Mouse (Mus musculus): Measurements from ENCODE around the gene Olfr543.

Gene Olfr543

DNA sequence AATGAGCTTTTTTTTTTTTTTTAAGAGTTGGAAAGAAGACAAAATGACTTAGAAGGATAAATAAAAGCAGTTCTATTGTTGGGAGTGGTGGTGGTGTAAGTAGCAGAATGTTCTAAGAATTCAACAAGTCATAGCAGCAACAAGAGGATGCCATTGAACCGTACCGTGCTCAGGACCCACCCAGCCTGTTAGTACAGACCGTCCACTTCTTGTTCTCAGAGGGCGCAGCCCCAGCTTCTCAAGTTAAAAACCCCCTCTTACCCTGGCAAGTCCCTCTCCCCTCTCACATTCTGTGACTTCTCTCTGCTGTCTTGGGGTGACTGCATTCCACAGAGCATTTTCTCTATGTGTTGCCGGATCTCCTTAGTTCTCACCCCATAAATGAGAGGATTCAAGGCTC, 4.9 kb downstream of the Olfr543 start:
- DNase-seq (ENCODE audit: low read depth, low spot score), result no peak

DNA sequence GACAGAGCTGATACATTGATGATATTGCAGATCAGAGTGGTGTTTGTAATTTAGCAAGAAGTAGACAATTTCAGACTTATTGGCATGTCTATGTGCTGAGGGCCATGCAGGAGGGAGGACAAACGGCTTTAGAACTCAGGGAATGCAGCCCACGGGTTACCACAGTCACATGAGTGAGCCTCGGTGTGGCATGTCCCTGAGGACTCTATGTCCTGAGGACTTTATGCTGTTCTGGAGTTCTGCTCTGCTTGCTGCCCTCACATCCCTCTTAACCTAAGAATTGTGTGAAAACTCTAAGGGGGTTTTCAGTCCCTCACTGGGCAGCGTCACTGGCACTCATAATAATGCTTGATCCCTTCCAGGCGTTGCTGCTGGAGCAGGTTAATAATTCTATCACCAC, 8.8 kb downstream of the Olfr543 start:
- no peak for DNase-seq (ENCODE audit: low read depth, low spot score)

DNA sequence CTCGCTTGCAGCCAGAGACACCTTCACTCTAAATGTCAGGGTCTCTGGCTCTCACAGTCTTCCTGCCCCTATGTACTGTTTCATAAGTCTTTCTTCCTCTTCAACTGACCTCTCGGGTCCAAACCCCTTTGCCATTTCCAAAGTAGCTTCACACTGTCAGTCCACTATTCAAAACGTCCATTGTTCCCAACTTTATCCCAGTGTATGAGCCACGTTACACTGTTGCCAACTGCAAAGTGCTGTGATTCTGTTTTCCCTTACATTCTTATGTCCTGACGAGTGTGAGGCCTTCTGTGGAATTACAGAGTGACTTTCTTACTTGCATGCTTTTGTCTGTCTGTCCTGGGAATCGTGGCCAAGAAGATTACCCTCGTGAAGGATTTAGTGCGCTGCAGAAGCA, 13.9 kb downstream of the Olfr543 start:
- no peak for DNase-seq (ENCODE audit: low read depth, low spot score)

DNA sequence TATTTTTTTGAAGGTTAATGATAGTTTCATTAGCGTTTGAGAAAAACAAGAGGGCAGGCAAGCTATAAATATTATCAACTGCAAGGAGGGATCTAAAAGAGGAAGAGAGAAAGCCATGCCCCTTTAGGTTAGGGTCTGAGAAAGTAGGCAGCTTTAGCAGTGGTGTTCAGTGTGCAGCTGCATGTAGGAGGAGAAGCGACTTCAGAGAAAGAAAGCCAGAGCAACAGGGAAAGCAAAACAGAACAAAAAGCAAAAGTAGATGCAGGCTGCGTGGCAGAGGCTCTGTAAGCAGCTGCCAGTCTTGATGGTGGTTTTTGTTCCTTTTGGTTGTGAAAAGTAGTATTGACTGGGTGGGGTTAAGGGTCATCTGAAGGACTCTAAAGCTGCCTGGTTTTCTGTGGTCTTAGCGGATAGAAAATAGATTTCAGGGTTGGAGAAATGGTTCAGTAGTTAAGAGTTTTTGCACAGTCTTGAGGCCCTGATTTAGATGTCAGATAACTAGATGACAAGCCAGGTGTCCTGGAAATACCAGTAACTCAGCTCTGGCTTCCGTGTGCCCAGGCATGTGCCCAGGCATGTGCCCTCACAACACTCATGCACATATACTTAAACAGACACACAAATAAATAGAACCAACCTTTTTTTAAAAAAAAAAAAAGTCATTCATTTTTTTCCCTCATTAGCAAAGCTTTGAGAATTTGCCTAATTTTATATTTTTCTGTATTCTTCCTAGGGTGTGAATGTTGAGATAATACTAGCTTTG, 22.7 kb downstream of the Olfr543 start:
- DNase-seq (ENCODE audit: low read depth, low spot score), result no peak

DNA sequence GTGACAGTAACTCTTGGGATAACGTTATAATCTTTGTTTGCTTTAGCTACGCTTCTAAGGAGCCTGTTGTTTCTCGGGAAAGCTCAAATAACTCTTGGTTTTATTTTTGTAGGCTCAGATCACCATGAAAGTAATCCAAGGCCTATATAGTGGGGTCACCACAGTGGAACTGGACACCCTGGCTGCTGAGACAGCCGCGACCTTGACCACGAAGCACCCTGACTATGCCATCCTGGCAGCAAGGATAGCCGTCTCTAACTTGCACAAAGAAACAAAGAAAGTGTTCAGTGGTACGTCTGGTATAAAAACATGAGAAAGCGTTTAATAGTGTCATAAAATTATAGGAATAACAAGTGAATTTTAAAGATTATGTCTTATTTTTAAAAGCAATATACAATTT, 35.0 kb downstream of the Olfr543 start:
- no peak for DNase-seq (ENCODE audit: low read depth, low spot score)

DNA sequence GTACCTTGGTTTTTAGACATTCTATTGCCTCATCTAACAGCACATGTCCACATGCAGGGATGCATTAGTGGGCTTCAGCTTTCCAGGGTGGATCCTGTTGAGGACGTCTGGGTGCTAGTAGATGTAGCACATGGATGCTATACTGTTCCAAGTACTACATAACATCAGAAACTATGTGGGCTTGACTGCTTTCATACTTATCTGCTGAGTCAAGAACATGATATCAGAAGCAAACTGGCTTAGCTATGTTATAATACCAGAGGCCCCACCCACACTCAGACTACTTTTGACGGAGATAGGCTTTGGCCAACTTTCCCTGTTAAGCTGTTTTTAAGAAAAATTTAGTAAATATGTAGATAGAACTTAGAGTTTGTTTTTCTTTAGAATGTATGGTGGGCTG, 37.2 kb downstream of the Olfr543 start:
- DNase-seq (ENCODE audit: low read depth, low spot score), result no peak

DNA sequence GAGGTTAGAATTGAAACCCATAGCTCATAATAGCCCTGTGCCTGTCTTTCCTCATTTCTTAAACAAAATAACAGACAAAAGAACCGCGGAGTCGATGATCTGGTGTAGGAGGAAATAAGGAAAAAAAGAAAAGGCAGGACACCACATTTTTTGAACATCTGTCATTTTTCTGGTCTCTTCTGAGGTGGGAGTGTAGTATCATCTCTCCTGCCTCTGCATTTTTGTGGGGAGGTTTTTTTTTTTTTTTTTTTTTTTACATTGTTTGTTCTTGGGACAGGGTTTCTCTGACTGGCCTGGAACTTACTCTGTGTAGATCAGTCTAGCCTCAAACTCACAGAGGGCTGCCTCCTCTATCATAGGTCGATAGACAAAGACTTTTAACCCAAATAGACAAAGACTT, 39.0 kb downstream of the Olfr543 start:
- no peak for DNase-seq (ENCODE audit: low read depth, low spot score)

DNA sequence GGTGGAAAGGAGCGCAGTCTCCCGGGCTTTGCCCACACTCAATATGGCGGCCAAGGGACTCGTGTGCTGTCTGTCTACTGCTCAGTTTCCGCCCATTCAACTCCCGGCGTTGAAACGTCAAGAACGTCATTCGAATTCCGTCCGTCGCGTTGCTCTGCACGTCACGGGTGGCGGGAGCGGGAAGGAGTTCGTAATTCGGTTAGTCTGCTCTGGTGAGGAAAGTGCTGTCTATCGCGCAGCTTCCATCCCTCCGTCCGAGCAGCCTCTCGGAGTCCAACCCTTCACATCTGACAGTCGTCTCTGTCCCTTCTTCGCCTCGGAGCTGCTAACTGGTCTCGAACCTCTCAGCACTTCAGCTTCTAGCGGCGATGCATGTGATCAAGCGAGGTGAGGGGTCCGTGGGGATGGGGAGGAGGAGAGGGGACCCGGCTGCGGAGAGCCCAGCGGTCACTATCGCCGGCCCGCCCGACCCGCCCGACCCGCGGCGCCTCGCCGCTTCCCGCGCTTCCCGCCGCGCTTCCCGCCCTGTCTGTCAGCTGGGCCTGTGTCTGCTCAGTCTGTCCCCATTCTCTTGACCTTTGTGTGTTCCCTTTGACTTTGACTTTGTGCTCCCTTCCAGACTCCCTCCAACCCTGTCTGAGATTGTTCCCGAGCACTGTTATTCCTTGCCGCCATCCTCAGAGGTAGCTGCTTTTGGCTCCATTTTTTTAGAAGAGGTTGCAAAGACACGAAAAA, 39.7 kb downstream of the Olfr543 start, which contains the start of gene Rrm1:
Gene Rrm1, plus strand, starts transcription at position 39 of the 735 bp plus-strand sequence.
- DNase-seq (ENCODE audit: low read depth, low spot score), result peak; percentile 97

DNA sequence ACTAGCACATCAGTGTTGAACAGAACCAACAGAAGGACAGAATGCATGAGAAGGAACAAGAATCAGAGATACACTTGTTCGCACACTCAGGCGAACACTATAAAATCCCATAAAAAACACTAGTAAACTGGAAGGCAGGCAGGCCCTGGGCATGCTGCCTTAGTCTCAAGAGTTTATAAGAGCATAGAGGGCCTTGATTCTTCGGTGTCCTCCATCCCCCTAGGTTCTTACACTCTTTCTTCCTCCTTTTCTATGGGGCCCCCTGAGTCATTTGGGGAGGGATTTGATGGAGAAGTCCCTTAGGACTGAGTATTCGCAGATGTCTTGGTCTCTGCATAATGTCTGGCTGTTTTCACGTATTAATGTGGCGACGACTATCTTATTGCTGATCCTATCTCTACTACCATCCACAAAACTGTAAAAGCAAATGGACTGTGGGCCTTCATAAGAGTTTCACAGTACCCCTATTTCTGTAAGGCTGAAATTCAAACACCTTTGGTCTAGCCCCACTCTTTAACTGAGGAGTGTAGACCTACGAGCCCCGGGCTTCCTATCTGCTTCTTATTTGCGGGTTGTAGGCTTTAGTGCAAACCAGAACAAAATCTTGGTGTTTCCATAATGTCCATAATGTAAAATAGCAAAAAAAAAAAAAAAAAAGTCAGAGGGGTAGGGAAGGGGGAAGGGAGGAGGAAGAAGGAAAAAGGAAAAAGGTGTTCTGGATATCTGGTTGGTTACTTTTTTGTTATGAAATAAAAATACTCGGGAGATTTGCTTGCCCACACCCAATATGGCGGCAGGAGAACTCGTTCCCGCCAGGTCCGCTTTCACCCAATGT, 40.4 kb downstream of the Olfr543 start:
- peak; percentile 4 for DNase-seq (ENCODE audit: low read depth, low spot score)

DNA sequence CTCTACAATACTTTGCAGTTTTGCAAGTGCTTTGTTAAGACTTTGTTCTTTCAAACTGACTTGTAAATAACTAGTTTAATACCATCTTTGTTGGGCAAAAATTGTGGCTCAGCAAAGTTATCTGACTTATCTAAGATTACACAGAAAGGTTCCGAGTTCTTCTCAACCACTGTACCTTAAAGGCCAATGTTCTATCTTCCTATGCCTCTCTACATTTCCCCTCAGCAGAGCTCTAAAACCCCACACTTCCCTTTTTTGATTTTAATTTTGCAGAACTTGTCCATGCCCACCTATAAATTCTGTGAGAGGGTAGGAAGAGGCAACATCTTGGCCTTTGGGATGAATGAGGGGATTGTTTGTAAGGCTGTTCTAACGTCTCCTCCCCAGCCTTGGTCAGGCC, 47.1 kb downstream of the Olfr543 start:
- DNase-seq (ENCODE audit: low read depth, low spot score), result no peak

All from brain, embryonic 18.5 days (tissue).